Mouse (Mus musculus) left cerebral cortex, postnatal 4 days (tissue): ENCODE results near the gene Plekho1. TPM values are rescaled to one million over a fixed set of nuclear protein-coding genes. Genes with fewer than 3 reads are reported as not detected.
"Not testable (repeated sequence)": the region's sequence is repeated elsewhere in the genome, so short reads cannot be mapped to it uniquely, and the experiment has no call there.

ENCODE experiments used
- DNase-seq: peaks from one replicate; pipeline ENCODE4 v3.0.0-alpha.2; 2022
- intact Hi-C: fragments of 180-260 bp; cut with DNase I; formaldehyde crosslinking; loops from one replicate; pipeline ENCODE4 v1.15.1; 2025
- total RNA-seq, 2 experiments: library from RNA; stranded (reverse); gene quantifications; 2 replicates each; pipeline ENCODE4 v1.2.3; 2021

Gene Plekho1
- total RNA-seq, 2 experiments from 2014 or later = 83.3 to 89.3 TPM

GRCm38 (mm10) chr3:95985209-95986000 lies 10.4 kb downstream of the Plekho1 start:
- peak; percentile 34 for DNase-seq
- intact Hi-C loops = no loop called here

- intact Hi-C loops = no loop called here
- no peak for DNase-seq
Measured at GRCm38 (mm10) chr3:95982129-95982528, 13.7 kb downstream of the Plekho1 start.

GRCm38 (mm10) chr3:95980276-95980970 lies 15.4 kb downstream of the Plekho1 start:
- DNase-seq = no peak
- intact Hi-C loops = no loop called here

- no peak for DNase-seq
- intact Hi-C loops = no loop called here
Measured at GRCm38 (mm10) chr3:95978265-95978664, 17.5 kb downstream of the Plekho1 start.

- intact Hi-C loops, DNase-seq: not testable (repeated sequence)
Measured at GRCm38 (mm10) chr3:95977587-95977986, 18.2 kb downstream of the Plekho1 start.

- intact Hi-C loops = no loop called here
- no peak for DNase-seq
Measured at GRCm38 (mm10) chr3:95977079-95977478, 18.7 kb downstream of the Plekho1 start.

- intact Hi-C loops = no loop called here
- peak; percentile 81 for DNase-seq
Measured at GRCm38 (mm10) chr3:95972873-95973634, 22.7 kb downstream of the Plekho1 start.

GRCm38 (mm10) chr3:95972251-95972872 lies 23.4 kb downstream of the Plekho1 start:
- no peak for DNase-seq
- intact Hi-C loops = no loop called here

- intact Hi-C loops, DNase-seq: not testable (repeated sequence)
Measured at GRCm38 (mm10) chr3:95970661-95971060, 25.1 kb downstream of the Plekho1 start.

GRCm38 (mm10) chr3:95969277-95969676 lies 26.5 kb downstream of the Plekho1 start:
- DNase-seq = no peak
- intact Hi-C loops = loop anchor here (10.0 kb wide), 1 partner anchor 176 kb away; no protein-coding TSS in a partner anchor

- intact Hi-C loops = loop anchor here (2.0 to 10.0 kb wide), 2 partner anchors 85 to 179 kb away; no protein-coding TSS in a partner anchor
- DNase-seq = peak; percentile 39
Measured at GRCm38 (mm10) chr3:95965518-95966451, 30.0 kb downstream of the Plekho1 start.

- DNase-seq = no peak
- intact Hi-C loops = loop anchor here (2.0 to 10.0 kb wide), 2 partner anchors 87 to 181 kb away; no protein-coding TSS in a partner anchor
Measured at GRCm38 (mm10) chr3:95963681-95964080, 32.1 kb downstream of the Plekho1 start.

GRCm38 (mm10) chr3:95963230-95963629 lies 32.6 kb downstream of the Plekho1 start:
- no peak for DNase-seq
- intact Hi-C loops = loop anchor here (10.0 kb wide), 1 partner anchor 182 kb away; no protein-coding TSS in a partner anchor

- not testable (repeated sequence) for DNase-seq
- intact Hi-C loops = loop anchor here (10.0 kb wide), 1 partner anchor 183 kb away; no protein-coding TSS in a partner anchor
Measured at GRCm38 (mm10) chr3:95962182-95962581, 33.6 kb downstream of the Plekho1 start.

GRCm38 (mm10) chr3:95959807-95960206 lies 36.0 kb downstream of the Plekho1 start:
- DNase-seq = no peak
- intact Hi-C loops = loop anchor here (10.0 kb wide), 1 partner anchor 185 kb away; no protein-coding TSS in a partner anchor

- DNase-seq = no peak
- intact Hi-C loops = no loop called here
Measured at GRCm38 (mm10) chr3:95959082-95959481, 36.7 kb downstream of the Plekho1 start.

- no peak for DNase-seq
- intact Hi-C loops = no loop called here
Measured at GRCm38 (mm10) chr3:95957359-95958148, 38.2 kb downstream of the Plekho1 start.

- intact Hi-C loops = no loop called here
- no peak for DNase-seq
Measured at GRCm38 (mm10) chr3:95955318-95955717, 40.5 kb downstream of the Plekho1 start.
